ENCODE assay signal across 8 mouse cellular contexts in the genomic region with DNA sequence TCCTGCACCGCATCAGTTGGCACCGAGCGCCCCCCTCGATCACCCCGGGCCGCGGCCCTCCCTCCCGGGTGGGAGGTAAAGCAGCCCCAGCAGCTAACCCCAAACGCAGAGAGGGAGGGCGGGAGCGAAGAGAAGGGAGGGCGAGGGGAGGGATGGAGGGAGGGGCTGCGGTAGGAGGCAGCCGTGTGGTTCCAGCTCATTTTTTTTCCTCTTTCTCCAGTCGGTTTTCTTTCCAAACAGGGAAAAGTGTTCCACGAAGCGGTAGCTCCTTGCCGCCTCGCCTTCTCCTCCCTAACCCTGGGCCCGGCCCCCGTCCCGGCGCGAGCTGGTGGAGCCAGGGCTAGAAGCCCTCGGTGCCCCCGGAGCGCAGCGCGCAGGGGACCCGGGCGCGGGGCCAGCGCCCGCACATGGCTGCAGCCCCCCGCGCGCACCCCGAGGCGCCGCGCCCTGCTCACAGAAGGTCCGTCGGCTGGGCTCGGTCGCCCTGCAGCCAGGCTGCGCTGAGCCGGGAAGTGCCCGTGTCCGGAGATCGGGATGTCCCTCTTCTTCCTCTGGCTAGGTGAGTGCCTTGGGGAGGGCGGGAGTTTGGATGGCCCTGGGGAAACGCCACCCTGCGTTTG. TPM values are rescaled to one million over a fixed set of nuclear protein-coding genes. Genes with fewer than 3 reads are reported as not detected.
DNase-seq lines count a peak whose midpoint lies in the region; ATAC-seq and TF ChIP-seq lines count a peak whose summit lies in the region.

Gene Clmp (plus strand): TSS at position 162 of the 620 bp plus-strand sequence.

- intact Hi-C loops in left cerebral cortex, postnatal 25 days (cut with DNase I): loop anchor here (5.0 kb wide), 1 partner anchor 66 kb away; no protein-coding TSS in a partner anchor

- H3K4me2 ChIP-seq in heart, embryonic 16.5 days (ENCODE audit: low read depth, low read length): peak within 1 kb of the TSS; percentile 99
- H3K4me2 ChIP-seq in midbrain, embryonic 16.5 days (ENCODE audit: low read length): peak within 1 kb of the TSS; percentile 88

- peaks cover 23% of the 10 kb centered on the region for H3K27me3 ChIP-seq in heart, embryonic 16.5 days (ENCODE audit: control insufficient read depth, insufficient read depth, low read length)
- H3K27me3 ChIP-seq in midbrain, embryonic 16.5 days (ENCODE audit: control insufficient read depth, insufficient read depth, low read depth, low read length): no peaks in the 10 kb centered on the region

- peak within 1 kb of the TSS; percentile 68 for H3K4me3 ChIP-seq in layer of hippocampus, adult 2 months
- H3K4me3 ChIP-seq in heart, embryonic 16.5 days (ENCODE audit: low read length): peak within 1 kb of the TSS; percentile 69
- H3K4me3 ChIP-seq in midbrain, embryonic 16.5 days (ENCODE audit: low read depth, low read length): peak within 1 kb of the TSS; percentile 85

- peak within 1 kb of the TSS; percentile 90 for H3K27ac ChIP-seq in layer of hippocampus, adult 2 months
- H3K27ac ChIP-seq in heart, embryonic 16.5 days (ENCODE audit: low read length): peak within 1 kb of the TSS; percentile 83
- H3K27ac ChIP-seq in midbrain, embryonic 16.5 days (ENCODE audit: low read length): peak within 1 kb of the TSS; percentile 97

- TF ChIP-seq CTCF in layer of hippocampus, adult 2 months (conservative IDR thresholded peaks at IDR 0.05): no peak

- peak; percentile 41 for ATAC-seq in heart, embryonic 16.5 days (replicated peaks; ENCODE audit: extremely low read depth, insufficient read depth, low FRiP score)
- ATAC-seq in midbrain, embryonic 16.5 days: peak; percentile 66

- no peak for DNase-seq in layer of hippocampus, adult 2 months (ENCODE audit: low spot score in 2 of 2)
- no peak for DNase-seq in layer of hippocampus, adult 11-12 months (ENCODE audit: low spot score)
- DNase-seq in adipocyte (ENCODE audit: low spot score): peak; percentile 51
- DNase-seq in embryo, embryonic 11.5 days (ENCODE audit: low read depth, low spot score): peak; percentile 54
- DNase-seq in left cerebral cortex, postnatal 25 days (ENCODE audit: low spot score in 2 of 2): peak in 1 of 2 experiments; percentile 28
- DNase-seq in frontal cortex, postnatal 25 days (ENCODE audit: low spot score in 2 of 2): no peak

- WGBS in heart, embryonic 16.5 days: under 1% methylated on average over 52 of the region's 53 CpGs
- under 1% methylated on average over 37 of the region's 53 CpGs for WGBS in midbrain, embryonic 16.5 days

- no peaks in the 10 kb centered on the region; the same call in 1 of the 2 replicates for H3K4me1 ChIP-seq in heart, embryonic 16.5 days (ENCODE audit: control insufficient read depth, insufficient read depth, low read length)
- H3K4me1 ChIP-seq in midbrain, embryonic 16.5 days (ENCODE audit: control insufficient read depth, insufficient read depth, low read length): peaks cover 30% of the 10 kb centered on the region

- no peaks in the 10 kb centered on the region for H3K9me3 ChIP-seq in heart, embryonic 16.5 days (replicated peaks; ENCODE audit: control insufficient read depth, low read length)
- no peaks in the 10 kb centered on the region for H3K9me3 ChIP-seq in midbrain, embryonic 16.5 days (replicated peaks; ENCODE audit: control insufficient read depth, low read length, poor library complexity, severe bottlenecking)

- no peaks in the 10 kb centered on the region for H3K36me3 ChIP-seq in heart, embryonic 16.5 days (ENCODE audit: control insufficient read depth, insufficient read depth)
- no peaks in the 10 kb centered on the region for H3K36me3 ChIP-seq in midbrain, embryonic 16.5 days (ENCODE audit: control insufficient read depth, insufficient read depth, low read length)

- H3K9ac ChIP-seq in heart, embryonic 16.5 days (ENCODE audit: low read length): peak within 1 kb of the TSS; percentile 81
- H3K9ac ChIP-seq in midbrain, embryonic 16.5 days (ENCODE audit: low read depth, low read length): peak within 1 kb of the TSS; percentile 97

RNA-seq across cellular contexts. Expression of gene Clmp, which starts in this region (rescaled TPM):
- total RNA-seq in layer of hippocampus, adult 2 months (2021): 10 to 100 TPM; 25.3 to 33.3 TPM
- polyA plus RNA-seq in heart, embryonic 16.5 days (2015; fragmentation: Nextera tagmentation; extraction: Ambion mirVana): 7.4 and 7.7 TPM in 2 replicates
- 10 to 100 TPM; 28.1 to 32.3 TPM for total RNA-seq in left cerebral cortex, postnatal 25 days (2021)
- polyA plus RNA-seq in midbrain, embryonic 16.5 days (2015; fragmentation: Nextera tagmentation; extraction: Ambion mirVana): 50.3 and 50.9 TPM in 2 replicates

Comparison
In these comparisons a context has a peak if more than half of its experiments do, and no peak if none do; other contexts are left out.
1. DNase-seq: peak in adipocyte (single experiment) and embryo, embryonic 11.5 days (single experiment); none in layer of hippocampus, adult 2 months (0 of 2), layer of hippocampus, adult 11-12 months (single experiment) and frontal cortex, postnatal 25 days (0 of 2).
2. Peak in every context shown above with its lines, with median percentiles within 50 percentile points of each other: H3K27ac ChIP-seq and H3K4me3 ChIP-seq.